Mouse (Mus musculus) left cerebral cortex, postnatal 10 days (tissue): Measurements from ENCODE around the gene Usp37. TPM values are rescaled to one million over a fixed set of nuclear protein-coding genes. Genes with fewer than 3 reads are reported as not detected.
A peak's percentile ranks its signal among the peaks of the same experiment; 100 is the strongest.
"Not testable (repeated sequence)": the region's sequence is repeated elsewhere in the genome, so short reads cannot be mapped to it uniquely, and the experiment has no call there.

Experiments used
- DNase-seq, 2 experiments: peaks; one replicate each; pipeline ENCODE4 v3.0.0; 2021 to 2022; ENCODE audit warnings: low spot score in 2 of 2, mixed read lengths in 1 of 2; ENCODE audit errors: extremely low spot score in 1 of 2
- intact Hi-C: fragments of 180-260 bp; cut with DNase I; formaldehyde crosslinking; loops from one replicate; pipeline ENCODE4 v1.15.1; 2025
- total RNA-seq, 2 experiments: library from RNA; stranded (reverse); gene quantifications; 2 replicates each; pipeline ENCODE4 v1.2.3; 2021

Usp37 gene
- 10 to 100 TPM; 24.6 to 25.4 TPM for total RNA-seq

GRCm38 (mm10) chr1:74544184-74544583 lies at the start of gene Usp37:
TSS of gene Usp37 (minus strand) at chr1:74544284.
- no peak for DNase-seq
- intact Hi-C loops, result no loop called here

GRCm38 (mm10) chr1:74587773-74588445 lies 43.8 kb upstream of the Usp37 start, which contains the start of the genes Zfp142 and Bcs1l:
TSS of gene Zfp142 (minus strand) at chr1:74588246.
TSS of gene Bcs1l (plus strand) at chr1:74588289.
- DNase-seq, result peak; percentile 99
- intact Hi-C loops, result no loop called here

- intact Hi-C loops, result no loop called here
- no peak for DNase-seq
Measured at GRCm38 (mm10) chr1:74587233-74587772, 43.2 kb upstream of the Usp37 start.

- no peak for DNase-seq
- intact Hi-C loops, result no loop called here
Measured at GRCm38 (mm10) chr1:74584616-74585398, 40.7 kb upstream of the Usp37 start.

GRCm38 (mm10) chr1:74582621-74583020 lies 38.5 kb upstream of the Usp37 start:
- intact Hi-C loops, result no loop called here
- no peak for DNase-seq

- intact Hi-C loops, result loop anchor here (5.0 to 10.0 kb wide), 2 partner anchors 43 to 95 kb away; no protein-coding TSS in a partner anchor
- DNase-seq, result no peak
Measured at GRCm38 (mm10) chr1:74569739-74570719, 25.9 kb upstream of the Usp37 start.

- intact Hi-C loops, result no loop called here
- DNase-seq, result no peak
Measured at GRCm38 (mm10) chr1:74565834-74566233, 21.8 kb upstream of the Usp37 start.

- intact Hi-C loops, result no loop called here
- no peak for DNase-seq
Measured at GRCm38 (mm10) chr1:74559061-74559460, 15.0 kb upstream of the Usp37 start.

GRCm38 (mm10) chr1:74542451-74542961 lies 1.6 kb downstream of the Usp37 start, which contains the start of gene Plcd4:
TSS of gene Plcd4 (plus strand) at chr1:74542888.
- DNase-seq, result peak; percentile 20 to 35
- intact Hi-C loops, result no loop called here

GRCm38 (mm10) chr1:74538650-74539049 lies 5.4 kb downstream of the Usp37 start:
- intact Hi-C loops, result no loop called here
- peak in 1 of 2 experiments; percentile 55 for DNase-seq

GRCm38 (mm10) chr1:74528589-74528988 lies 15.5 kb downstream of the Usp37 start:
- DNase-seq, result no peak
- intact Hi-C loops, result loop anchor here (5.0 kb wide), 1 partner anchor 44 kb away; no protein-coding TSS in a partner anchor

GRCm38 (mm10) chr1:74524746-74525145 lies 19.3 kb downstream of the Usp37 start:
- DNase-seq, result no peak
- intact Hi-C loops, result loop anchor here (5.0 kb wide), 1 partner anchor 48 kb away; no protein-coding TSS in a partner anchor

GRCm38 (mm10) chr1:74519875-74520274 lies 24.2 kb downstream of the Usp37 start:
- DNase-seq, result no peak
- intact Hi-C loops, result no loop called here

GRCm38 (mm10) chr1:74512999-74513398 lies 31.1 kb downstream of the Usp37 start:
- DNase-seq, intact Hi-C loops: not testable (repeated sequence)

- no peak for DNase-seq
- intact Hi-C loops, result no loop called here
Measured at GRCm38 (mm10) chr1:74511306-74511705, 32.8 kb downstream of the Usp37 start.

- intact Hi-C loops, result no loop called here
- DNase-seq, result no peak
Measured at GRCm38 (mm10) chr1:74507780-74508179, 36.3 kb downstream of the Usp37 start.

- intact Hi-C loops, result no loop called here
- DNase-seq, result peak in 1 of 2 experiments; percentile 78
Measured at GRCm38 (mm10) chr1:74506471-74506881, 37.6 kb downstream of the Usp37 start.
